Mouse (Mus musculus): Measurements from ENCODE around the gene Nhlrc4. TPM values are rescaled to one million over a fixed set of nuclear protein-coding genes. Genes with fewer than 3 reads are reported as not detected.

Nhlrc4 gene
- polyA plus RNA-seq, 1 experiment from 2014 or later, result 0.73 TPM

DNA sequence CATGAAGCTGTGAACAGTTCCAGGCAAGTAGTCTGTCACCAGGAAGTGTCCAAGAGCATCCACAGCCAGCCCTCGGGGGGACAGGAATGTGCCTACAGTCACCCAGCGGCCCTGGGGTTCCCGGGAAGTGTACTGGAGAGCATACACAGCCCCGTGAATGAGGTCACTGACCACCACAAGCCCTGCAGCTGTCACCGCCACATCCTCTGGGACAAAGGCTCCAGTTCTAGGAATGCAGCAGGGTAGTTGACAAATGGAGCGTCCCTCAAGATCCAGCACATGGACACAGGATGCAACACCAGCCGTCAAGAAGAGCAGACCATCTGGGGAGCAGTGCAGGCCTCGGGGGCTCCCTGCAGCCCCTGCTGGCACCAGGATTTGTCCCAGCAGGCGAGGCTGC, 992 bp downstream of the Nhlrc4 start:
- H3K27me3 ChIP-seq (replicated peaks; ENCODE audit: control insufficient read depth, insufficient read depth, low read length), result no peaks in the 10 kb centered on the region
- H3K4me1 ChIP-seq (ENCODE audit: control insufficient read depth, insufficient read depth, low read length), result peaks cover 13% of the 10 kb centered on the region
- no peak overlapping the region for H3K27ac ChIP-seq (ENCODE audit: low read length)
- ATAC-seq, result no peak
- H3K36me3 ChIP-seq (ENCODE audit: control insufficient read depth, insufficient read depth, low read length), result no peaks in the 10 kb centered on the region
- 66% methylated on average over 9 of the region's 9 CpGs for WGBS
- H3K9me3 ChIP-seq (ENCODE audit: control insufficient read depth, low read length), result no peaks in the 10 kb centered on the region
- no peak overlapping the region for H3K4me3 ChIP-seq (ENCODE audit: low read length)
- H3K9ac ChIP-seq (ENCODE audit: low read depth, low read length), result no peak overlapping the region
- no peak overlapping the region for H3K4me2 ChIP-seq (ENCODE audit: low read depth, low read length)

DNA sequence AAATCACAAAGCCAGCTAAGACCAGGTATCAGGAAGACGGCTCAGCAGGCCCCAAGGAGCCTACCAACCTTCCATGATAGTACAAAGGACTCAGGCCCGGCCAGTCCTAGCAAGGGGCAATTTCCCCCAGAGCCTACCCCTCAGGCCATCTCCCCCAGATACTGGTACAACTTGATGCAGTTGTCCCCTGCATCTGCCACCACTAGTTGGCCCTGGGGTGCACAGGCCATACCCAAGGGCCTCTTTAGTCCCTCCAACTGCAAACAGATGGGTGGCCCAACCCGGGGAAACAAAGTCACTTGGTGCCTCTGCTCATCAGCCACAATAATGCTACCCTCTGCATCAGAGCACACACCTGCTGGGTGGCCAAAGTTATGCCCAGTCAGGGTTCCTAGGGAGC, 1.5 kb downstream of the Nhlrc4 start:
- no peak overlapping the region for H3K4me3 ChIP-seq (ENCODE audit: low read length)
- H3K9ac ChIP-seq (ENCODE audit: low read depth, low read length), result no peak overlapping the region
- H3K27ac ChIP-seq (ENCODE audit: low read length), result no peak overlapping the region
- no peak overlapping the region for H3K4me2 ChIP-seq (ENCODE audit: low read depth, low read length)
- no peaks in the 10 kb centered on the region for H3K9me3 ChIP-seq (ENCODE audit: control insufficient read depth, low read length)
- no peaks in the 10 kb centered on the region for H3K36me3 ChIP-seq (ENCODE audit: control insufficient read depth, insufficient read depth, low read length)
- H3K27me3 ChIP-seq (replicated peaks; ENCODE audit: control insufficient read depth, insufficient read depth, low read length), result no peaks in the 10 kb centered on the region
- no peak for ATAC-seq
- 82% methylated on average over 3 of the region's 3 CpGs for WGBS
- H3K4me1 ChIP-seq (ENCODE audit: control insufficient read depth, insufficient read depth, low read length), result peaks cover 13% of the 10 kb centered on the region

- Histone ChIP-seq H3K36me3 (ENCODE audit: control insufficient read depth, insufficient read depth, low read length) (no peaks in the 10 kb centered on the region), H3K9ac (ENCODE audit: low read depth, low read length) (no peak overlapping the region), H3K27ac (ENCODE audit: low read length) (no peak overlapping the region), H3K9me3 (ENCODE audit: control insufficient read depth, low read length) (no peaks in the 10 kb centered on the region), H3K4me2 (ENCODE audit: low read depth, low read length) (no peak overlapping the region), H3K4me1 (ENCODE audit: control insufficient read depth, insufficient read depth, low read length) (peaks cover 13% of the 10 kb centered on the region), H3K27me3 (replicated peaks; ENCODE audit: control insufficient read depth, insufficient read depth, low read length) (no peaks in the 10 kb centered on the region), H3K4me3 (ENCODE audit: low read length) (no peak overlapping the region)
- WGBS, result 91% methylated on average over 2 of the region's 2 CpGs
- ATAC-seq, result peak; percentile 57
Observed at GRCm38 (mm10) chr17:25942597-25943151, 2.1 kb downstream of the Nhlrc4 start.

DNA sequence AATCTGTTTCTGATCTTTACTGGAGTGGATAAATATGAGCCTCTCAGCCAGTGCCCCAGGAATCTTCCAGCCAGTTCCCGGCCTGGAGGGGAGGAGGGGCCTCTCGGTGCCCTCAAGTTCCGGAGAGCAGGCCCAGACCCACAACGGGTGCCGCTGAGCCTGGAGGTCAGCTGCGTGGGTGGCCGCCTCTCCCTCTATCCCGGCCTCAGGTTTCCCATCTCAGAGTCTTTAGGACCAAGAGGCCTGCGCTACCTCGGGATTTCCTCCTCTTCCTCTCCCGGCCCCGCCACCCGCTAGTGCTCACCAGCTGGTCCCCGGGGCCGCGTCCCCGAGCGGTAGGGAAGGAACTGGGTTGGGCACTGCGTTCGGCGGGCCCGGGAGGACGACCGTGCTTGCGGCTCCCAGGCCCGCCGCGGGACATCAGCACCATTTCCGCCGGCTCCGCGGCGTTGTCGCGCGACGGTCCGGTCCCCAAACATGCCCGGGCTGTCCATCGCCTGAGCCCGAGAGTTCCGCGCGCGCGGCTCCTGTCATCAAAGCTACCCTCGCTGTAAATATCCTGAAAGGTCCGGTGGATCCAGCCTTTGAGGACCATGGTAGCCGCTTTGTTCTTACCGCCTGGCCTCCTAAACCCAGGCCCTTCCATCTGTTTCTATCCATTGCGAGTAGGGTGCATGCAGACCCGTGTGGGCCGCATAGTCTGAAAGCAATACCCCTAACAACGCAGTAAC, 3.1 kb downstream of the Nhlrc4 start:
- H3K4me3 ChIP-seq (ENCODE audit: low read length), result peak overlapping the region; percentile 94
- ATAC-seq, result peak; percentile 72
- H3K9me3 ChIP-seq (ENCODE audit: control insufficient read depth, low read length), result no peaks in the 10 kb centered on the region
- H3K36me3 ChIP-seq (ENCODE audit: control insufficient read depth, insufficient read depth, low read length), result 0 out of 2 replicates have a peak, but pooled peaks cover under 1% of the 10 kb centered on the region
- H3K4me1 ChIP-seq (ENCODE audit: control insufficient read depth, insufficient read depth, low read length), result peaks cover 13% of the 10 kb centered on the region
- peak overlapping the region; percentile 88 for H3K27ac ChIP-seq (ENCODE audit: low read length)
- peak overlapping the region; percentile 97 for H3K9ac ChIP-seq (ENCODE audit: low read depth, low read length)
- WGBS, result 3% methylated on average over 54 of the region's 54 CpGs
- H3K27me3 ChIP-seq (replicated peaks; ENCODE audit: control insufficient read depth, insufficient read depth, low read length), result no peaks in the 10 kb centered on the region
- peak overlapping the region; percentile 60 for H3K4me2 ChIP-seq (ENCODE audit: low read depth, low read length)

DNA sequence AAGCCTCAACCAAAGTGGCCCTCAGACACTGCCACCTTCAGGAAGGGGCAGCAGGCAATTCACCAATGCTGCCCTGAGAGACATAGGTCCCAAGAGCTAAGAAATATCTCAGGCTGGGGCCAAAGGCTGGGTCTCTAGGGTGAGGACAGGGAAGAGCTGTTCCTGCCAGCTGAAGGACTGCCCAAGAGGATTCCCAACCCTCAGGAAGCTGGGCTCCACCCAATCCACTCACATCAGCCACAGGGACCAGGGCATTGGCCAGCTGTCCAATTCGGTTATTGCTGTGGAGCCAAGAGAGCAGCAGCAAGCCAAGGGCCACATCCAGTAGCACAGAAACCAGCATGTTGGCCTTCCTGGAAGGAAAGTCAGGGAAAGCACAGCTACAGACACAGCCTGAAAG, 10.2 kb downstream of the Nhlrc4 start:
- Histone ChIP-seq H3K4me2 (ENCODE audit: low read depth, low read length) (no peak overlapping the region), H3K4me1 (ENCODE audit: control insufficient read depth, insufficient read depth, low read length) (no peaks in the 10 kb centered on the region), H3K4me3 (ENCODE audit: low read length) (no peak overlapping the region), H3K9ac (ENCODE audit: low read depth, low read length) (no peak overlapping the region), H3K27me3 (replicated peaks; ENCODE audit: control insufficient read depth, insufficient read depth, low read length) (no peaks in the 10 kb centered on the region), H3K27ac (ENCODE audit: low read length) (no peak overlapping the region), H3K36me3 (ENCODE audit: control insufficient read depth, insufficient read depth, low read length) (peaks cover 16% of the 10 kb centered on the region), H3K9me3 (ENCODE audit: control insufficient read depth, low read length) (no peaks in the 10 kb centered on the region)
- no peak for ATAC-seq
- WGBS, result 94% methylated on average over 1 of the region's 1 CpGs

DNA sequence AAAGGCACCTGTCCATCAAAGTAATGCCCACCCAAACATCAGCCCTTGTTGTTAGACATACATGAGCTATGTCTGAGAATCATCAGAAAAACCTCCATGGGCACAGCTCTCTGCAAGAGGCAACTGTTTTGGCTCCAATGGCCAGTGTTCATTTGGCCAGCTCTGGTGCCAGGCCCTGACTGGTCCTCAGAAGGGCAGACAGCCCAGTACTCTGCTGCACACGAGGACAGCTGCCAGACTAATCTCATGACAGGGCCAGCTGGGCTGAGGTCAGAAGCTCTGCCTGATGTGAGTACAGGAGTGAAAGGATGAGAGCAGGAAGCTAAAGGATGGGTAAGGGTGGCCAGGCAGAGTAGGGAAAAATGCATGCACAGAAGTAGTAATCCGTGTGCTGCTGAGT, 19.4 kb downstream of the Nhlrc4 start:
- H3K27ac ChIP-seq (ENCODE audit: low read length), result no peak overlapping the region
- no peaks in the 10 kb centered on the region for H3K9me3 ChIP-seq (ENCODE audit: control insufficient read depth, low read length)
- ATAC-seq, result no peak
- H3K4me3 ChIP-seq (ENCODE audit: low read length), result no peak overlapping the region
- H3K36me3 ChIP-seq (ENCODE audit: control insufficient read depth, insufficient read depth, low read length), result peaks cover 13% of the 10 kb centered on the region
- H3K27me3 ChIP-seq (replicated peaks; ENCODE audit: control insufficient read depth, insufficient read depth, low read length), result no peaks in the 10 kb centered on the region
- no peak overlapping the region for H3K9ac ChIP-seq (ENCODE audit: low read depth, low read length)
- H3K4me1 ChIP-seq (ENCODE audit: control insufficient read depth, insufficient read depth, low read length), result no peaks in the 10 kb centered on the region
- no peak overlapping the region for H3K4me2 ChIP-seq (ENCODE audit: low read depth, low read length)
- WGBS, result 75% methylated on average over 2 of the region's 2 CpGs

DNA sequence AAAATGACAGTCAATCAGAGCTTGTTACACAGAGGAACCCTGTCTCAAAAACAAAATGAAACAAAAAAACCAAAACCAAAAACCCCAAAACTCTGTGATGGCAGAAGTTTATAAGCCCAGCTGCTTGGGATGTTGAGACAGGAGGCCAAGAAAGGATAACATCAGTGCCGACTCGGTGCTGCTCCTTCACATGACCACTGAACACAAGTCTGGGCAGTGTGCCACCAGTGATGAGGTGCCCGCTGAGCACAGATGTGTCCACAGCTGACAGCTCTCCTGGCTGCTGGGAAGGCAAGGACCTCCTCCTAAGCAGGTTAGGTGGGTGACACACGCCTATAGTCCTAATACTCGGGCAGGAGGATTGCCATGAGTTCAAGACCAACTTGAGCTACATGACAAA, 22.6 kb downstream of the Nhlrc4 start:
- Histone ChIP-seq H3K4me1 (ENCODE audit: control insufficient read depth, insufficient read depth, low read length) (peaks cover 15% of the 10 kb centered on the region), H3K36me3 (ENCODE audit: control insufficient read depth, insufficient read depth, low read length) (no peaks in the 10 kb centered on the region), H3K9me3 (ENCODE audit: control insufficient read depth, low read length) (no peaks in the 10 kb centered on the region), H3K27me3 (replicated peaks; ENCODE audit: control insufficient read depth, insufficient read depth, low read length) (no peaks in the 10 kb centered on the region), H3K4me2 (ENCODE audit: low read depth, low read length) (no peak overlapping the region), H3K4me3 (ENCODE audit: low read length) (no peak overlapping the region), H3K9ac (ENCODE audit: low read depth, low read length) (no peak overlapping the region), H3K27ac (ENCODE audit: low read length) (no peak overlapping the region)
- 79% methylated on average over 5 of the region's 5 CpGs for WGBS
- ATAC-seq, result no peak

GRCm38 (mm10) chr17:25919786-25920642, 24.7 kb downstream of the Nhlrc4 start:
- peak overlapping the region; percentile 78 for H3K4me2 ChIP-seq (ENCODE audit: low read depth, low read length)
- H3K27ac ChIP-seq (ENCODE audit: low read length), result peak overlapping the region; percentile 95
- H3K4me3 ChIP-seq (ENCODE audit: low read length), result peak overlapping the region; percentile 97
- peak overlapping the region; percentile 88 for H3K9ac ChIP-seq (ENCODE audit: low read depth, low read length)
- ATAC-seq, result peak; percentile 98
- 1% methylated on average over 40 of the region's 40 CpGs for WGBS
- H3K27me3 ChIP-seq (replicated peaks; ENCODE audit: control insufficient read depth, insufficient read depth, low read length), result no peaks in the 10 kb centered on the region
- no peaks in the 10 kb centered on the region for H3K36me3 ChIP-seq (ENCODE audit: control insufficient read depth, insufficient read depth, low read length)
- H3K4me1 ChIP-seq (ENCODE audit: control insufficient read depth, insufficient read depth, low read length), result peaks cover 22% of the 10 kb centered on the region
- no peaks in the 10 kb centered on the region for H3K9me3 ChIP-seq (ENCODE audit: control insufficient read depth, low read length)

DNA sequence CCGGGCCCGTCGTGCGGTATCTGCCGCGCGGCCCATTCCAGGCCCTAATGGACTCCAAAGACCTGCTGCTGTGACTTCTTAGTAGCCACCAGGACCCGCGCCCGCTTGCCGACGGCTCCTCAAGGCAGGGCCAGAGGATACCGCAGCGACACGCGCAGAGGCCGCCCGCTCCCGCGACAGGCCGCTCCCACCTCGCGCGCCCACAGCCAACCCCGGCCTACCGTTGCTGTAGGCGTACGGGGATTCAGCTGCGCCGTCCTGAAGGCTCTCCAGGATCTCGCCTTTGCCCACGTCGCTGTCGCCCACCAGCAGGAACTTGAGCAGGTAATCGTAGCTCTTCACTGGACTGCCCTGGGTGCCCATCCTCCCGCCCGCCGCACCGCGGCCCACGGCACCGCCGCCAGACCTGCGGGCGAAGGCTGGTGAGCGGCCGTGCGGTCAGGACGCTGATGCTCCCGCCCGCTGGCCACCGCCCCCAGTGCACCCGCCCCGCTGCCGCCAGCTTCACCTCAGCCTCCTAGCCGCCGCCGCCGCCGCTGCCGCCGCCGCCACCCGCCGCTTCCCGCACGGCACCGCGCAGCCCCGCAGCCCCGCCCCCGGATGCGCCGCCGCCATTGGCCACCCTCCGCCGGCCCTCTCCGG, 25.5 kb downstream of the Nhlrc4 start, which contains the start of gene Rab40c:
Gene Rab40c (minus strand): TSS at position 584 of the 642 bp plus-strand sequence.
- peak within 1 kb of the TSS; percentile 88 for H3K9ac ChIP-seq (ENCODE audit: low read depth, low read length)
- H3K4me3 ChIP-seq (ENCODE audit: low read length), result peak within 1 kb of the TSS; percentile 97
- no peaks in the 10 kb centered on the region for H3K27me3 ChIP-seq (replicated peaks; ENCODE audit: control insufficient read depth, insufficient read depth, low read length)
- peak within 1 kb of the TSS; percentile 86 for H3K4me2 ChIP-seq (ENCODE audit: low read depth, low read length)
- WGBS, result under 1% methylated on average over 56 of the region's 78 CpGs
- peak within 1 kb of the TSS; percentile 95 for H3K27ac ChIP-seq (ENCODE audit: low read length)
- H3K4me1 ChIP-seq (ENCODE audit: control insufficient read depth, insufficient read depth, low read length), result peaks cover 22% of the 10 kb centered on the region
- H3K36me3 ChIP-seq (ENCODE audit: control insufficient read depth, insufficient read depth, low read length), result no peaks in the 10 kb centered on the region
- ATAC-seq, result 0 out of 2 replicates have a peak, but pooled peaks have one; percentile 0
- H3K9me3 ChIP-seq (ENCODE audit: control insufficient read depth, low read length), result no peaks in the 10 kb centered on the region

Measured in intestine, embryonic 16.5 days (tissue).